Mouse (Mus musculus) brain, embryonic 14.5 days (tissue): ENCODE data around the gene Pim1. TPM values are rescaled to one million over a fixed set of nuclear protein-coding genes. Genes with fewer than 3 reads are reported as not detected.

Experiments used
- DNase-seq: peaks from one replicate; pipeline ENCODE4 v3.0.0-alpha.2; 2011; ENCODE audit warnings: low read depth
- CTCF ChIP-seq: fragments of 200-500 bp; IDR thresholded peaks from 2 replicates; pipeline ENCODE4 v1.5.1; 2012; ENCODE audit warnings: inconsistent platforms, mild to moderate bottlenecking, moderate library complexity, borderline replicate concordance; ENCODE audit not compliant: insufficient read depth, insufficient read length; ENCODE audit errors: extremely low read depth
- POLR2A ChIP-seq: fragments of 200-500 bp; IDR thresholded peaks from 2 replicates; pipeline ENCODE4 v1.6.1; 2012; ENCODE audit warnings: mild to moderate bottlenecking, inconsistent platforms, borderline replicate concordance; ENCODE audit not compliant: poor library complexity, insufficient read depth, insufficient read length, severe bottlenecking; ENCODE audit errors: extremely low read depth
- polyA plus RNA-seq: library from polyadenylated mRNA; depleted of rRNA; stranded (reverse); fragments of >200 nt; gene quantifications from 2 replicates; pipeline ENCODE4 v1.2.3, GENCODE M21; 2012; rRNA removed

Pim1 gene
- polyA plus RNA-seq, 1 experiment, result 11.4 TPM

GRCm38 (mm10) chr17:29541419-29541818 is 50.9 kb downstream of the Pim1 start:
- TF ChIP-seq CTCF (no peak), POLR2A (no peak)
- DNase-seq, result peak; percentile 64

GRCm38 (mm10) chr17:29542831-29543690 is 52.5 kb downstream of the Pim1 start:
- DNase-seq, result no peak
- no peak for TF ChIP-seq POLR2A
- no peak for TF ChIP-seq CTCF

- TF ChIP-seq POLR2A, result no peak
- no peak for TF ChIP-seq CTCF
- DNase-seq, result no peak
Measured at GRCm38 (mm10) chr17:29544064-29544463, 53.5 kb downstream of the Pim1 start.

- TF ChIP-seq POLR2A, result no peak
- TF ChIP-seq CTCF, result no peak
- DNase-seq, result no peak
Measured at GRCm38 (mm10) chr17:29545241-29545640, 54.7 kb downstream of the Pim1 start.

Other genes starting within 250 kb of the Pim1 start
- gene Ppil1, start 226.6 kb upstream of the Pim1 start, polyA plus RNA-seq, result 66.6 and 73.3 TPM in 2 replicates
- 80.8 and 84.9 TPM in 2 replicates for gene BC004004, start 222.0 kb upstream of the Pim1 start, polyA plus RNA-seq
- 2.9 and 3.6 TPM in 2 replicates for gene Pi16, start 173.1 kb upstream of the Pim1 start, polyA plus RNA-seq
- gene Mtch1, start 142.8 kb upstream of the Pim1 start, polyA plus RNA-seq, result 698 and 767 TPM in 2 replicates
- 6.1 and 6.4 TPM in 2 replicates for gene Fgd2, start 129.8 kb upstream of the Pim1 start, polyA plus RNA-seq
- gene Gm17657, start 58.9 kb downstream of the Pim1 start, polyA plus RNA-seq, result not detected in 2 replicates
- gene Tbc1d22b, start 59.0 kb downstream of the Pim1 start, polyA plus RNA-seq, result 29.2 and 40.6 TPM in 2 replicates
- gene Tmem217, start 61.6 kb downstream of the Pim1 start, polyA plus RNA-seq, result 0.19 and 0.20 TPM in 2 replicates
- gene Rnf8, start 124.0 kb downstream of the Pim1 start, polyA plus RNA-seq, result 52.9 and 57.7 TPM in 2 replicates
- gene Gm28043, start 124.1 kb downstream of the Pim1 start, polyA plus RNA-seq, result 3.3 and 3.4 TPM in 2 replicates
- 57.2 and 59.1 TPM in 2 replicates for gene Cmtr1, start 169.8 kb downstream of the Pim1 start, polyA plus RNA-seq
- gene Ccdc167, start 226.3 kb downstream of the Pim1 start, polyA plus RNA-seq, result 18.2 and 19.1 TPM in 2 replicates